Mouse (Mus musculus): Measurements from ENCODE around the gene Clgn. TPM values are rescaled to one million over a fixed set of nuclear protein-coding genes. Genes with fewer than 3 reads are reported as not detected.

The Clgn gene
- polyA plus RNA-seq, 1 experiment: 0.01 TPM

DNA sequence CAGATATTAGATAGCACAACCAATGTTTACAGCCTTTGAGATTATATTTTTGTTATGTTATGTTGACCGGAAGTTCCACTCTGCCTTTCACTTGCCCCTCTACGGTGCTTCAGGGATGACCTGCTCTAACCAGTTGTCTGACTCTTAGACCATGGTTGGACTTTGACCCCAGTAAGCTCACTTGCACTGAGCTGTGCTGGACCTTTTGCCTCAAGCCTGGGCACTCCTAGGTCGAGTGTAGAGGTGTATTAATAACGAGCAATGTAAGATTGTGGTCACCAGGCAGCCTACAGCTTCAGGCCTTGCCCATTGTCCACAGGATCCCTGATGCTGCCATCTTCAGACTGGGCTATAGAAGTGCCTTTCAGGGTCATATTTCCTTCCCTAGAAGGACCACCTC, 8.1 kb downstream of the Clgn start:
- Histone ChIP-seq H3K4me3 (ENCODE audit: extremely low read depth, insufficient read depth, insufficient read length) (no peak overlapping the region), H3K4me1 (ENCODE audit: control insufficient read depth, insufficient read depth, insufficient read length) (no peaks in the 10 kb centered on the region), H3K36me3 (ENCODE audit: control insufficient read depth, insufficient read depth, low read length) (no peaks in the 10 kb centered on the region), H3K27ac (ENCODE audit: insufficient read depth, low read length) (no peak overlapping the region), H3K27me3 (ENCODE audit: control insufficient read depth, insufficient read depth, low read length) (no peaks in the 10 kb centered on the region)
- WGBS: 73% methylated on average over 4 of the region's 4 CpGs
- TF ChIP-seq CTCF (IDR thresholded peaks at IDR 0.05; ENCODE audit: extremely low read depth, insufficient read depth, insufficient read length, insufficient replicate concordance): no peak
- TF ChIP-seq POLR2A (IDR thresholded peaks at IDR 0.05; ENCODE audit: low read depth, low read length): no peak
- DNase-seq (ENCODE audit: low read depth in 1 of 2, low spot score in 2 of 2): no peak

DNA sequence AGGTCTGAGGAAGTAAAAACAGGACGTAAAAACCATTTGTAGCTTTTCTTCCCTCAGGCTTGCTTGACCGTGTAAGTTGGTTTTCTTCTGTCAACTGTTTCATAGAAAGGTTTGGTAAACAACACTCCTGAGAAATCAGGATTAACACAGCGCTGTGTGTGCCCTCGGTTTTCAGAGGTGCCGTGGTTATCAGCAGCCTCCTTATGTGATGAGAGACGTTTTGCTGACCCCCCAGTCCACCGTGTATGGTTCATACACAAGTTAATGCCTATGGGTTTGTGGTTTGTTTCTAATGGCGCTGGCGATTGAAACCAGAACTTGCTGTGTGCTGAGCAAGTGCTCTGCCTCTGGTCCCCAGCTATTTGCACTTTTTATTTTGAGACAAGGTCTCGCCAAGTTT, 15.9 kb downstream of the Clgn start:
- Histone ChIP-seq H3K36me3 (ENCODE audit: control insufficient read depth, insufficient read depth, low read length) (no peaks in the 10 kb centered on the region), H3K4me3 (ENCODE audit: extremely low read depth, insufficient read depth, insufficient read length) (no peak overlapping the region), H3K4me1 (ENCODE audit: control insufficient read depth, insufficient read depth, insufficient read length) (no peaks in the 10 kb centered on the region), H3K27me3 (ENCODE audit: control insufficient read depth, insufficient read depth, low read length) (no peaks in the 10 kb centered on the region), H3K27ac (ENCODE audit: insufficient read depth, low read length) (no peak overlapping the region)
- TF ChIP-seq CTCF (IDR thresholded peaks at IDR 0.05; ENCODE audit: extremely low read depth, insufficient read depth, insufficient read length, insufficient replicate concordance): no peak
- no peak for TF ChIP-seq POLR2A (IDR thresholded peaks at IDR 0.05; ENCODE audit: low read depth, low read length)
- WGBS: 45% methylated on average over 10 of the region's 10 CpGs
- no peak for DNase-seq (ENCODE audit: low read depth in 1 of 2, low spot score in 2 of 2)

DNA sequence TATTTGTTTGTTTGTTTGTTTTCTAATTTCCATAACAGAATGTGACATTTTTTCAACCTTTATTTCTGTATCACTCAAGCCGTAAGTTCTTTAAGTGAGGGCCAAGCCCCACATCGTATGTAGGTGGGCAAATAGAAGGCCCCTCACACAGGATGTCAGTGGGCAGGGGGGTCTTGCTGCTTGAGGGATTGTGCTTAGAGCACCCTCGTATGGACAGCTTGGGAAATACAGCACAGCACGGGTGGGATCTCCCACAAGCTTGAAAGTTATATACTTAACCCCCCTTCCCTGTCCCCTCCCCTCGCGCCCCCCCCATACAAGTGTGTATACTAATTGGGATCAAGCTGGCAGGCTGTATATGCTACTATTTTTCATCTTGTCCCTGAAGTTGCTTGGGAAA, 17.2 kb downstream of the Clgn start:
- Histone ChIP-seq H3K27me3 (ENCODE audit: control insufficient read depth, insufficient read depth, low read length) (no peaks in the 10 kb centered on the region), H3K27ac (ENCODE audit: insufficient read depth, low read length) (no peak overlapping the region), H3K36me3 (ENCODE audit: control insufficient read depth, insufficient read depth, low read length) (no peaks in the 10 kb centered on the region), H3K4me1 (ENCODE audit: control insufficient read depth, insufficient read depth, insufficient read length) (no peaks in the 10 kb centered on the region), H3K4me3 (ENCODE audit: extremely low read depth, insufficient read depth, insufficient read length) (no peak overlapping the region)
- no peak for DNase-seq (ENCODE audit: low read depth in 1 of 2, low spot score in 2 of 2)
- 59% methylated on average over 6 of the region's 6 CpGs for WGBS
- TF ChIP-seq CTCF (IDR thresholded peaks at IDR 0.05; ENCODE audit: extremely low read depth, insufficient read depth, insufficient read length, insufficient replicate concordance) (no peak), POLR2A (IDR thresholded peaks at IDR 0.05; ENCODE audit: low read depth, low read length) (no peak)

DNA sequence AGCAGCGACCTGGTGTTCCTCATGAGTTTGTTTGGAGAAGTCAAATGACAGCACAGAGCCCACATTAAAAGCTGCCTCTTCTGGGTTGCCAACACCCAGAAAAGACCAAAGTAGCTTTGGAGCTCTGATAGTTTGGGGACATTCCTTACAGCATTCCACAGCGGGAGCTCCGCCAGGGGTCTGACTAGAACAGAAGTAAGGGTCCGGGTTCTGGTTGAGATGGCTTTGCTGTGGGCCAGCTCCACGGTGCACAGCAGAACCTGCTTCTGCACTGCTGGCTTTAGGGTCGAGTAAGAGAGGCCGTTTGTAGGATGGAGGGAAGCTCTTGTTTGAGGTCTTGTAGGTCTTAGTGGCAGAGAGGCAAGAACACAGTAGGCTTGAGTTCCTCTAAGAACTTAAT, 18.8 kb downstream of the Clgn start:
- Histone ChIP-seq H3K27ac (ENCODE audit: insufficient read depth, low read length) (no peak overlapping the region), H3K27me3 (ENCODE audit: control insufficient read depth, insufficient read depth, low read length) (no peaks in the 10 kb centered on the region), H3K4me1 (ENCODE audit: control insufficient read depth, insufficient read depth, insufficient read length) (no peaks in the 10 kb centered on the region), H3K36me3 (ENCODE audit: control insufficient read depth, insufficient read depth, low read length) (no peaks in the 10 kb centered on the region), H3K4me3 (ENCODE audit: extremely low read depth, insufficient read depth, insufficient read length) (no peak overlapping the region)
- 87% methylated on average over 7 of the region's 7 CpGs for WGBS
- TF ChIP-seq POLR2A (IDR thresholded peaks at IDR 0.05; ENCODE audit: low read depth, low read length) (no peak), CTCF (IDR thresholded peaks at IDR 0.05; ENCODE audit: extremely low read depth, insufficient read depth, insufficient read length, insufficient replicate concordance) (no peak)
- no peak for DNase-seq (ENCODE audit: low read depth in 1 of 2, low spot score in 2 of 2)

DNA sequence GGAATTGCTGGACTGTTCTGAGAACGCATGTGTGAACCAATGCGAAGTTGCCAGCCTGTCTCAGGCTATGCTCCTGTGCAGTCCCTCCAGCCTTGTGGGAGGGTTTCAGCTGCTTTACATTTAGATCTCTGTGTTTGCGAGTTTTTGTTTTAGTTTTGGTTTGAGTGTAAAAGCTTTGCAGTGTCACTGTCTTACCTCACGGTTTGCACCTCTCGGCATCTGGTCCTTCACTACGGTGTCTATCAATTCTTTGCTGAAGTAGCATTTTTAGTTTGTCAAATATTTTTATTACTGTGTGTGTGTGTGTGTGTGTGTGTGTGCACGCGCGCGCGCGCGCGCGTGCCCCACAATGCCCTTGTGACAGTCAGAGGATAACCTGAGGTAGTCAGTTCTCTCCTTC, 27.2 kb downstream of the Clgn start:
- H3K27ac ChIP-seq (ENCODE audit: insufficient read depth, low read length): no peak overlapping the region
- H3K4me1 ChIP-seq (ENCODE audit: control insufficient read depth, insufficient read depth, insufficient read length): no peaks in the 10 kb centered on the region
- TF ChIP-seq CTCF (IDR thresholded peaks at IDR 0.05; ENCODE audit: extremely low read depth, insufficient read depth, insufficient read length, insufficient replicate concordance) (no peak), POLR2A (IDR thresholded peaks at IDR 0.05; ENCODE audit: low read depth, low read length) (no peak)
- WGBS: 95% methylated on average over 15 of the region's 15 CpGs
- H3K36me3 ChIP-seq (ENCODE audit: control insufficient read depth, insufficient read depth, low read length): no peaks in the 10 kb centered on the region
- H3K4me3 ChIP-seq (ENCODE audit: extremely low read depth, insufficient read depth, insufficient read length): no peak overlapping the region
- DNase-seq (ENCODE audit: low read depth in 1 of 2, low spot score in 2 of 2): no peak
- H3K27me3 ChIP-seq (ENCODE audit: control insufficient read depth, insufficient read depth, low read length): no peaks in the 10 kb centered on the region

DNA sequence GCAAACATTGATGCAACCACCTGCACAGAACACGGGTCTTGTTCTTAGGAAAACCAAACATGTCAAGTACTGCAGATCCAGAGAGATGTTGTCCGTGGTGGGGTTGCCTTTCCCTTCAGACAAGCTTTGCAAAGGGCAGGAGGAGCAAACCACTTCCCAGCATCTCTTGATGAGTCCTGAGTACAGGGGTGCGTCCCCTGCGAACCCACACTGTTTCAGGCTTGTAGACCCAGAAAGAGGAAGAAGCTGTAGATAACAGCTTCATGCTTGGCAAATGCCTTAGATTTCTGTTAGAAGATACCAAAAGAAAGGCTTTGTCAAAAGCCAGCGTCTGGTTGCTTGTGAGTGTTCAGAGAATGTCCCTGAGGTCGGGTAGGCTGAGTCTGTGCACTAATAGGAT, 28.3 kb downstream of the Clgn start:
- Histone ChIP-seq H3K4me3 (ENCODE audit: extremely low read depth, insufficient read depth, insufficient read length) (no peak overlapping the region), H3K27ac (ENCODE audit: insufficient read depth, low read length) (no peak overlapping the region), H3K36me3 (ENCODE audit: control insufficient read depth, insufficient read depth, low read length) (no peaks in the 10 kb centered on the region), H3K4me1 (ENCODE audit: control insufficient read depth, insufficient read depth, insufficient read length) (no peaks in the 10 kb centered on the region), H3K27me3 (ENCODE audit: control insufficient read depth, insufficient read depth, low read length) (no peaks in the 10 kb centered on the region)
- TF ChIP-seq CTCF (IDR thresholded peaks at IDR 0.05; ENCODE audit: extremely low read depth, insufficient read depth, insufficient read length, insufficient replicate concordance): no peak
- no peak for TF ChIP-seq POLR2A (IDR thresholded peaks at IDR 0.05; ENCODE audit: low read depth, low read length)
- WGBS: 45% methylated on average over 6 of the region's 6 CpGs
- no peak for DNase-seq (ENCODE audit: low read depth in 1 of 2, low spot score in 2 of 2)

DNA sequence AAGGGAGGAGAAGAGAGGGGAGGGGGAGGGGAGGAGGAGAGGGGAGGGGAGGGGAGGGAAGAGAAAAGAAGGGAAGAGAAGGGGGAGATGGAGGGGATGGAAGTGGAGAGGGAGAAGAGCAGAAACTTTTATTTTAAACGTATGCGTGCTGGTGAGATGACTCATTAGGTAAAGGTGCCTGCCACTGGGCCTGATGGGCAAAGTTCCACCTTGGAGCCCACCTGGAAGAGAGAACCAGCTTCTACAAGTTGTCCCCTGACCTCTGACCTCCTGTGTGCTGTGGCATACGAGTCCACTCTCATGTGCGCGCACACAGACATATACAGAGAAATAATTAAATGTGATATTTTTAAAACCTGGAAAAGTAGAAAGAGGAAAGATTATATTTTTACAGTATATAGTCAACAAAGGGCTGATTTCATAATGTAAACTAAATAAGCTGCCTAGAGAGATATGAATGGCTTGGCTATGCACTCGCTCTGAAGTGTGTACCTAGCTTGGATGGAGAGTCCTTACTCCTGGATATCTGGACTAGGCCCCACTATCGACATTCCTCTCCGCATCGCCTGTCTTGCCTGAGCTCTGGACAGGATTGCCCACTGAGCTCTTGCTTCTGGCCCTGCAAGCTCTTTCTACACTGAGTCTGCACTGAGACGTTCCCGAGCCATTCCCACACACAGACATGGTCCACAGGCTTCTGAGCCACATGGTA, 29.3 kb downstream of the Clgn start:
- WGBS: 93% methylated on average over 11 of the region's 11 CpGs
- no peak for DNase-seq (ENCODE audit: low read depth in 1 of 2, low spot score in 2 of 2)
- H3K27ac ChIP-seq (ENCODE audit: insufficient read depth, low read length): no peak overlapping the region
- no peaks in the 10 kb centered on the region for H3K4me1 ChIP-seq (ENCODE audit: control insufficient read depth, insufficient read depth, insufficient read length)
- no peak overlapping the region for H3K4me3 ChIP-seq (ENCODE audit: extremely low read depth, insufficient read depth, insufficient read length)
- no peak for TF ChIP-seq POLR2A (IDR thresholded peaks at IDR 0.05; ENCODE audit: low read depth, low read length)
- TF ChIP-seq CTCF (IDR thresholded peaks at IDR 0.05; ENCODE audit: extremely low read depth, insufficient read depth, insufficient read length, insufficient replicate concordance): no peak
- no peaks in the 10 kb centered on the region for H3K36me3 ChIP-seq (ENCODE audit: control insufficient read depth, insufficient read depth, low read length)
- no peaks in the 10 kb centered on the region for H3K27me3 ChIP-seq (ENCODE audit: control insufficient read depth, insufficient read depth, low read length)

Measured in spleen, adult 2 months (tissue).